Mouse (Mus musculus) gastrocnemius, adult 8-10 months (tissue): Measurements from ENCODE around the gene Bnc2. TPM values are rescaled to one million over a fixed set of nuclear protein-coding genes. Genes with fewer than 3 reads are reported as not detected.

Source experiments
- DNase-seq, 2 experiments: peaks; one replicate each; pipeline ENCODE4 v3.0.0; 2022; ENCODE audit warnings: low spot score in 2 of 2
- total RNA-seq, 4 experiments: library from RNA; stranded (reverse); gene quantifications; 2 replicates each; pipeline ENCODE4 v1.2.4; 2022

Bnc2 gene
- total RNA-seq, 4 experiments from 2014 or later = 6.2 to 17.1 (median 8.5) TPM

DNA sequence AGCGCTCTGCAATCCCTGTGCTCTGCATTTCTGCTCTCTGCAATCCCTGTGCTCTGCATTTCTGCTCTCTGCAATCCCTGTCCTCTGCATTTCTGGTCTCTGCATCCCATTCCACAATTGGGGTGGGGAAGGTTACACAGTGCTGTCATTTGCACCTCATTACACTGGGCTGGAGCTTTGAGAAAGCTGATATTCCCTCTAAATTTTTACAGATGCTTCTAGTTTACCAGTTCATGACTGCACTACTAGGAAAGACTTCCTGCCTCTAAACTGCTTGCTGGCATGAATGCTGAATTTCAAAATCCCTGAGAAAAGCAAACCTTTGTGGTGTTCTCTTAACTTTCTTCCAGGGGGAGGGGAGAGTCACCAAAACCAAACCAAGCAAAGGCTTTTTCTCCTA lies 41.1 kb downstream of the Bnc2 start:
- DNase-seq = no peak

DNA sequence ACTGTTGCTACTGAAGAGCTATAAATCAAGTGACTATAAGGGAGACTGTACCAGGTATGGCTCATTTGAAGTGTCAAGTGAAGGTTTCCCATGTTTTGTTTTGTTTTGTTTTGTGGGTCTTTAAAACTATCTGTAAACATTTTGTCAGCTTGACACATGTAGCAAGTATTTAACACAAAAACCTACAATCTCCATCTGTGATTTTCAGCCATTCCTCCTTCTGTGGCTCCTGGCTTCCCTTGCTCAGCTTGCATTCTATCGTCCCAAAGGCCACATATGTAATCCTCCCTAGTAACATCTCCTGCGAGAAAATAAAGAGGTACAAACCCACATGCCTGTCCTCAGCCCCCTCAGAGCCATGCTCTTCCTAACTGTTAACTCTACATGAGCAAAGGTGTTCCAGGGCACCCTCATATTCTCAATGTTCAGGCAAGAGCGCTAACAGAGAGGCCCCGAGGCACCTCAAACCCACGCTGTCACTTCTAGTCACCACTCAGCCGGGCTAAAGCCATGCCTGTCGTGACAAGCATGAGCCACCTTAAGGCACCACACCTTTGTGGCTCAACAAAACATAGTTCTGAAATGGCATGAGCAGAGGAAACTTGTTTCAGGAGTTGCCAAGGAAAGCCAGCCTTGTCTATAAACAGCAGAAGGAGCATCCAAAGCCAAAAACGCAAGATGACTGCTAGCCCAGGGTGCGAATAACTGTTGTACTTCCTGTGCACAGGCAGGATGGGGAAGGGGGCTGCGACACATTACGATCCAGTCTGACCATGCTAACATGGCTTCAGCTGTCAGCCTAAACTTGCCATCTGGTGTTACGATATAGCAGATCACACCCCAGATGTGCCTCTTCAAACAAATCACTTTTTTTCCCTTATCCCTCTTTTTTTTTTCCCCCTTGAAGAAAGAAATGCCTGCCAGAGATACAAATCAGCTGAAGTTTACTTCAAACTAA lies 42.0 kb downstream of the Bnc2 start:
- no peak for DNase-seq

DNA sequence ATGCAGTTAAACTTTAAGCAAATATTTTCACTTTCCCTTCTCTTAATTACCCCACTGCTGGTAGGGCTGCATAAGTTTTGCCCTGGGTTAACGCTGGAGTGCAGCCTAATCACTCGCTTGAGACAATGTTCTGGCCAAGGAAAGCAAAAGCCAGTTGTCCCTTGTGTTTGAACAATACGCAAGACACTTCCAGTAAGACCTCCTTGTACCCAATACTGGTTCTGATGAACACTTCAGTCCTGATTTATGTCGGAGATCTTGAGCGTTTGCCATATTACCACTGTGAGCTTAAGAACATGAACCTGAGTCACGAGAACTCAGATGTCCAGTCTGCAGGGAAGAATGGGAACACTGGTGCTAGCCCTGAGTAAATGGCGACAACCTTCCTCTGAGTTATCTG lies 47.5 kb downstream of the Bnc2 start:
- DNase-seq = no peak

DNA sequence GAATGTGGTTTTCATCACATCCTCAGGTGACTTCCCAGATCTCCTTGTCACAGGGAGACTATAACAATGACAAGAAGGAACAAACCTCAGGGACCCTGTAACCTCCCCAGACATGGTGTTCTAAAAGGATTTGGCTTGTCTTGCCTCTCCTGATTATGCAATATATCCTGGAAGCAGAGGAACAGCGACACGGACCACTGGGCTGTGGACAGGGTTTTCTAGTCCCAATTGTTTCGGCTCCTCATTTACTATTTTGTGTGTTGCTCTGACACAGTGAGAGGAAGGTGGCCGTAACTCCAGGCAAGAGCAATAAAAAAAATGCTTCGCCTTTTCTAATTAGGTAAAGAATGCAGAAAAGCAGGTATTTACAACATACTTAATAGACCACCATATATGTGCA lies 51.8 kb downstream of the Bnc2 start:
- DNase-seq = no peak

DNA sequence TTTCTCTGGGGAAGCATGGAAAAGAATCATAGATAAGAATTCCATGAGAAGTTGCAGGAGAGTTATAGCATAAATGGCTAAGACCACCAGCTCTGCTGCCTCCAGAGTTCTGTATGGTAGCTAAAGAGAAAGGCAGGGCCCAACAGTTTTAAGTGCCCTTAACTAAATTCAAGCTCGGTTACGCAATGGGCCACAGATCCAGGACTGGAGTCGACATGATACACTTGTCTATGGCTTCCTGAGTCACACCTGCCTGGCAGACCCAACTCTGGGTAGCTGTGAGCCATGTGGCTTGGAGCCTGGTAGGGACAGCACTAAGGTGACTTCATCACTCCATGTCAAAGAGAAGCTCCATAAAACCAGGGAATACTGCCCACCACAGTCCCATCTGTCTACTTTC lies 53.3 kb downstream of the Bnc2 start:
- DNase-seq = no peak

DNA sequence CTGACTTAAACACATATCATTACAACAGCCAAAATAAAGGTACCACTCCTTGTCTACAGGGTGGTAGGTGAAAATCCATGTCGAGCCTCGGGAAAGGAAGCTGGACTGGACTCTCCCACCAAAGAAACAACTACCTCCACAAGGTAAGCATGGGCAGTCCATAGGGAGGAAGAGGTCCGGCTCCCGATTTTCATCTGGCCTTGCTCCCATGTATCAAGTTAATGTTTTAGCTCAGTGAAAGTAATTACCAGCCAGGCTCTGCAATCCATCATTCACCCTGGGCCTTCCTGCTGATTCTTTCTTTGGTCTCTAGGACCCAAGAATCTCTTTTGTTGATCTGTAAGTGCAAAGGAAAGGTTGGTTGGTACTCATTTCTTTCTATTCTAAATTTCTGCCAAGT lies 65.2 kb downstream of the Bnc2 start:
- DNase-seq = no peak

DNA sequence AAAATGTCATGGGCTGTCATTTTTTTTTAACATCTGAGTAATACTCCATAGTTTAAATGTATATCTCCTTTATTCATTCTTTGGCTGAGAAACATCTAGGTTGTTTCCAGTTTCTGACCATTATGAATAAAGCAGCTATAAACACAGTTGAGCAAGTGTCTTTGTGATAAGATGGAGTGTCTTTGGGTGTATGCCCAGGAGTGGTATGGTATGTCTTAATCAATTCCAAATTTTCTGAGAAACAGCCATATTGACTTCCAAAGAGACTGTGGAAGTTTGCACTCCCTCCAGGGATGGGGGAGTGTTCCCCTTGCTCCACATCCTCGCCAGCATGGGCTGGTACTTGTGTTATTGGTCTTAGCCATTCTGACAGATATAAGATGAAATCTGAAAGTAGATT lies 70.6 kb downstream of the Bnc2 start:
- no peak for DNase-seq

DNA sequence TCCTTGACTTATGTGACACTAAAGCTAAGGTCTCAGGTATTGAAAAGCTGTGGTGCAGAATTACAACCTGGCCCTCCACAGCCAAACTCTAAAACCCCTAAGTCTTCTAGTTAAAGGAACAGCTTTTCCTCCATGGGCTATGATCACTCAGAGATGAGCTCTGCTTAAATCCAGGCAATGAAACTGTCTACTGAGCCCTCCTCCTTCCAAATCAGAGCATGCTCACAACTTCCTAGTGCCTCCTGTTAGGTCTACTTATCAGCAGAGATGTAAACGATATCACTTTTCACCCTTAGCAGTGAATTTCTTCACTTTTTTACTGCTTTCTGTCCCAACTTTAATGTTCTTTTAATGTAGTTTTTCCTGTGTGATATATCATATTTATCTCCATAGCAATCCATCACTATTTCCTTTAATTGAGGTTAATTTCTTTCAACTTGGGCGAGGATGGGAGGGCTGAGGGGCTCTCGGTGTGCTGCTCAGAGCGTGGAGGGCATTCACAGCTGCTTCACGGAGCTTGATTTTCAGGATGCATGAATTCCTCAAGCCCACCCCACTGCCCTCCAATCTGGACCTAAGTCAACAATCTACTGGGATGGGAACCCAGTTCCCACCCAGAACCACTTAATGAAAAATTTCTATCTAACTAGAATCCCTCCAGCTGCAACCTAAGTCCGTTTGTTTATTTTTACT lies 94.7 kb downstream of the Bnc2 start:
- no peak for DNase-seq

DNA sequence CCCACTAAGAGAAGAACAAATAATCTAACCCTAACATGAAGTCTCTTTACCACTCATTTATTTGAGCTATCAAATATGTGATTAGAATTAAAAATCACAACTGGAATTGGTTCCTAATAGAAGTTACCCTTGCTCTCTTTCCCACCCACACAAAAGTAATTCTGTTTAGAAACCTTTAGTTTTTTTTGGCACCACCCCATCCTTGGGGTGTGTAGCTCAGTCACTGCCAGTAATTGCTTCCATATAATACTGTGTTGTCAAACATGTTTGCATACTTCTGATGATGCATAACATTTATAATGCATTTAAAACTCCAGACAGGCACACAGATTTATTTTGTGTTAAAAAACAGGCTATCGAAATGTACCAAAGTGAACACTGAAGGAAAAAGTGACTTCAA lies 96.8 kb downstream of the Bnc2 start:
- no peak for DNase-seq

DNA sequence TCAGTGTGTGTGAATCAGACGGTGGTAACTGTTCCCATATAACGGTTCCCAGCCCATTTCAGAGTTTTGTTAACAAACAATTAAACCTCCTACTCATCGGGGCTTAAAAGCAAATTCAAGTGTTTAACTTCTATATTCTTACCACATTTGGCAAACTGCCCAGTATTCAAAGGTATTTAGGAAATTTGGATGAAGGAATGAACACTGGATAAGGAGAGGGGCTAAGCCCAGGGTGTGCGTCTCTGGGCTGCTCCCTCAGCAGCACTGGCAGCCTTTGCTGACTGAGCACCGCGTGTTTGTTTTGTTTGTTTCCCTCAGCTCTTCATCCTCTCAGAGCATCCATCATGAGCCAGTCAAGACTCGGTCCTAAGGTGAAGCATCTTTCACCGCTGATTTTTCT lies 109.0 kb downstream of the Bnc2 start:
- DNase-seq = no peak

DNA sequence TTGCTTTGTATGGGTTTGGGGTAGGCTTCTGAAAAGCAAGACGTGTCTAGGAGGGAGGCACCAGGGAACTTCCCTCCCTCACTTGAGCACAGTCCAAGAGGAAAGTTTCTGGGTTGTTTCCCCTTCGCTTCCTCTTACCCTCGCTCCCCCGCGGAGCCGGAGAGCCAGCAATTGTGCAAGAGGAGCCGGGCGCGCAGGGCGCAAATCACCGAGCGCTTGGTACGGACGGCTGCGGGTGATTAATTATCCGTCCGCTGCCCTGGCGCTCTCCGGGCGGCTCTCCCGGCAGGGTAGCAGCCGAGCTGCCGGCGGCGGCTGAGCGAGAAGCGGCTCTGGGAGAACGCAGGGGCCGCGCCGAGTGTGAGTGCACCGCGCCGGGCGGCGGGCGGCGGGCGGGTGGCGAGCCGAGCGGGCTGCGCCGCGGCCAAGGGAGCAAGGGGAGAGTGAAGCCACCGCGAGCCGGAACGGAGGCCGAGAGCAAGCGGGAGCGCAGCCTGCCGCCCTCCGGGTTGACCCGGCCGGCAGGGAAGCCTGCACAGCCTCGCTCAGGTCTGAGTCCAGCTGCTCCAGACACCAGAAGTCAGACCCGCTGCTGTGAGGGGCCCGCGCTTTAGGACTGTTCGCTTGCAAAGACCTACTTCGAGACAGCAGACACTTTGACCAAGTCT lies 129.7 kb downstream of the Bnc2 start:
- peak; percentile 34 to 66 for DNase-seq

DNA sequence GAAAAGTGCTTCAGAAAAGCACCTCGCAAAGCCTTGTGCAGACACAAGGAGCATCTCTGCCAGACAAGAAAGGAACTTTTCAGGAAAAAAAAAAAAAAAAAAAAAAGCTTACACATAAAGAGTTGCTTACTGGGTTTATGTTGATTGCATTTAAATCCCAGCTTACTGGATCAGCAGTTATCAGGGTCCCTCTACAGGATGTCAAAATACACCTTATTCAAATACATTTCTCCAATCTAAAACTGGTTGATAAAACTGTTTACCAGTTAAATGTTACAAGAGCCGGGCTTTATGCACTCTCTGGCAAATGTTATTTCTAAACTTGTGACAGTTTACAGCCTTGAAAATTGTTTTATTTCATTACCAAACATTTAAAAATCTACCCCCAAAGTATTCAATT lies 130.4 kb downstream of the Bnc2 start:
- DNase-seq = no peak

DNA sequence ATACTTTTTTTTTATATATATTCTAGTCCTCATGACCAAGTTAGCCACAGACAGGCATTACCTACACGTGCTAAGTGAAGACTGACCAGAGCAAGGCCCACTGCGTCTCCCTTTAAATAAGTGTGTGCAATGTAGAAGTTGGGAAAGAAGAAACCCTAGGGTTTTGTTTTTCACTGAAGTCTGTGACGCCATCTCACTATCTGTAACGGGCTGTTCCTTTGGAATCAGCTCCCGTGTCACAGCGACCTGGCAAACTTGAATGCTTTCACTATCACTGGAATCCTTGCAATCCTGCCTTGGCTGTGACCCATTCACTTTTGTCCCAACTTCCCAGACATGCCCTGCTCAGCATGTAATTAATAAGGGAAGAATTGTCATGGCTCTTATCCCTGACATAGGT lies 134.5 kb downstream of the Bnc2 start:
- DNase-seq = peak; percentile 12 to 25

DNA sequence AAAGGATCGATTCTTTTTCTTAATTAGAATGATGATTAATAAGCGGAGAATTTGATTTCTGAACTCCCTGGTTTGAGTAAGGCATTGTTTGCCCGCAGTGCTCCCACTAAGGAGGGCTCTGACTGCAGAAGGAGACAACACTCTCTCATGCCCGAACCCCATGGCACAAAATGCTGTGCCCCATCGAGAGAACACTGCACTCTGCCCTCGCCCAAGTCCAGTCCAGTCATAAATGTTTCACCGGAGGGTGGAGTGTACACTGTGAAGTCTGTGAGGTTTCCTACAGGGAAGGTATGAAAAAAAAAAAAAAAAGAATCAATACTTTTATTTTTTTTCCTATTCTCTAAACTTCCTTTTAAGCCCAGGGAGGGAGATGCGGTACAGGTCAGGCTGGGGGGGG lies 135.7 kb downstream of the Bnc2 start:
- no peak for DNase-seq

DNA sequence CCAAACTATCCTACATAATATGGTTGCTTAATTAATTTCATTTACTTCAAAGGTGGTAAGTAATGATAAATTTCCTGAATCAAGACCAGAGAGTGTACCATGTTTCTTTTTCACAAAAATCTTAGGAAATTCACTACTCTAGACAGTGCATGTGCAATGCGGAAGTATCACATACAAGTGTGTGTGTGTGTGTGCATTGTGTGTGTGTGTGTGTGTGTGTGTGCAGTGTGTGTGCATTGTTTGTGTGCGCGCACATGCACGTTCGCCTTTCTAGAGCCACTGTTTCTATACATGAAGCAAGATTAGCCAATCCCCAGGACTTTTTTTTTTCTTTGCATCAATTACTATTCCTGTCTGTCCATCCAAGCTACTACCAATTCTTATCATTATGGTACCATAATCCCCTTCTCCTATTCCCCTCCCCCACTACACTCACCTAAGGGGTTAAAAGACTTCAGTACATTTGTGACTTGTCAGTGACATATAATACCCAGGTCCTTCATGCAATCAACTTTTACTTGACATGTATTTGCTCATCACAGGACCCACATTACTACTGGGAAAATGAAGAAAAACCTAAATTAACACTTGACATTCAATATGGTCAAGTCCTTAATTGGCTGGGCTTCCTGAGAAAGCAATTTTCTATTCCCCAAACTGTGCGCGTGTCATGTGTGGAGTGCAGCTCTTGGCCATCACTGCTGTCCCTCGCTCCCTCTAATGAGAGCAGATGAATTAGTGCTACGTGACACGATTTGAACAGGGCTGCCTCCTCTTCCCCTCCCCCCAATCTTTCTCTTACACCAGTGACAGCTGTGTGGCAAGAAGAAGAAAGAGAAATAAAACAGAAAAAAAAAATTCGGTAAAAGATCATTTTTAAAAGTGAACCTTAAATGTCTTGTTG lies 145.9 kb downstream of the Bnc2 start:
- DNase-seq = no peak

DNA sequence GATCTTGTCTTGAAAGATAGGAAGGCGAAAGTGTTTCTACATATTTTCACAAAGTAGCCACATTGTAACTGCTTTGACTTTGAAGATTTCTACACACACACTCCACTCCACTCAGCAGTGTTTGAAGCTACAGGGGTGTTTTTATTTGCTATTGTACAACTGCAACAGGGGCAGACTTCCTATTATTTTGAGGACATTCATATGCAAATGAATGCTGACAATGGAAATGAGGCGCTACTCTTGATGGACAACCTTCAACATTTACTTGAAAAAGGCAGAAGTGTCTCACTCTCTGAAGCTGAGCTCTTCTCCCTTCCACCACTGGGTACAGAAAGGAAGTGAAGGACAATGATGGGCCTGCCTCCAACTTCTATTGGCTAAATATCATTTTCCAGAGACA lies 146.7 kb downstream of the Bnc2 start:
- no peak for DNase-seq

DNA sequence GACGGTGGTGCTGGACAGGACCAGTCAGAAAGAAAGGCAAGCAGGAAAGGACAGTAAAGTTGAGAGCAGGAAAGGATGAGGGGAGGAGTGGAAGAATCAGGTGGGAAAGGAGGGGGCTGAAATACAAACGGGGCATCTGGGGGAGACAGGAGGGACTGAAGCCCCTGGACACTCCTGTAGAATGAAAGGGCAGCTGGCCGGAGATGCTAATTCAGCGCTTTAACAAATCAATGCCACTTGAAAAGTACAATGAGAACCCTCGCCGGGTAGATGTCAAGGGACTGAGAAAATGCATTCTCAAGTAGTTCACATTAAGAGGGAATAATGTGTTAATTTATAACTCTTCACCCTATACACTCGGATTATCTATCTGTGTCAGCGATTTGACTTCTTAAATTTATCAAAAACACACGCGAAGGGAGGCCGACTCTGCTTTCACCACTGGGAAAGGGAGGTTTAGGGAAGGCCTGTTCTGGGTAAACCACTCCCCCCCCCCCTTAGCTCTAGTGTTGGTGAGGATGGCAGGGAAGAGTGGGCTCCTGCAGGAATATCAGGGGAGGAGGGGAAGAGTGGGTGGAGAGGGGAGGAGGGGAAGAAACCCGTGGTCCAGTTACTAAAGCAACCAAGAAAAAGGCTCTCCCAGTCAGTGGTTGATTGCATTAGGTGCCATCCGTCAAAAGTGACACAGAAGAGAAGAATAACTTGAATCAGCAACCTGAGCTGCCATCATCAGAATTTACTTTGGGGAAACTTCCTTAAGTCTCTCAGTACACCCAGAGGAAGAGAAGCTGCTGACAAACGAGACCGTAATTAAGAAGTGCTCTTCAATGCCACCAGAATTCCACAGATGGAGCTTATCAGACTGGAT lies 147.8 kb downstream of the Bnc2 start:
- no peak for DNase-seq

DNA sequence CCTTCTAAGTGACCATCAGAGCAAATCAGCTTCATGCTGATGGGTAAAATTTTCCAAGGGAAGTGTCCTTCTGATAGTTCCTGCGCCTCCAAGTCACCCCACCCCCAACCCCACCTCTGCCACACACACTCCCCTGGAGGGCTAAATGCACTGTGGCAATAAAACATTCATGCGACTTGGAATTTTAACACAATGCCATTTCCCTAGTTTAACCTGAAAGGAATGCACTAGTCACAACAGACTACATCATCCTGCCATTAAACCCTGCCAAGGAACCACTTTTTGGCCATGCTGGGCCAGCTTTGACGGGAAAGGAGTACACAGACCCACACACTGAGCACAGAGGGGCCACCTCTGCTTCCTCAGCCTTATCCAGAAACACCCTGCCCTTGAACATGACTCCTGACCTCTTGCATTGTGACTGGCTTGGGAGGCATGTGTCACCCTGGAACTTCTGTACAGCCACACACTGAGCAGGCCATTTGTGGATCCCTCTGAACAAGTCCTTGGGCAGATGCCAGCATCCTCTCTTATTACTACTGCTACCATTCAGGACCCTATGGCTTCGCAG lies 151.3 kb downstream of the Bnc2 start:
- peak; percentile 8 to 10 for DNase-seq

DNA sequence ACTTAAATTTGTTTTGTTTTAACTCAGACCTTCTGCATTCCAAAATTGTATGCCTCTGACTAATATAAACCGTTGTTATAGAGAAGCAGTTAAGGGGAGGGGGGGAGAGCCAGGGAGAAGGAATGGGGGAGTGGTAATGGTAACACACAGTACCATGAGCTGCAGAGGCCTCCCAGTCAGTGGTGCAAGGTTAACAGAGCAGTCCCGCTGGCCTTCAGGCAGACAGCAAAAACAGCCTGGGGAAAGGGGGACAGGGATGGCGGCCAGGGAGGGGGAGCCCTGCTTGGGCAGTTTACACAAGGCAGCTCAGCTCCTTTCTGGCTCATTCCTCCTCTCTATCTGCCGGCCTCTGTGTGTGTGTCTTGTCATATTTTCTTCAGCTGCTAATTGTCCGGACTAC lies 151.9 kb downstream of the Bnc2 start:
- DNase-seq = no peak

DNA sequence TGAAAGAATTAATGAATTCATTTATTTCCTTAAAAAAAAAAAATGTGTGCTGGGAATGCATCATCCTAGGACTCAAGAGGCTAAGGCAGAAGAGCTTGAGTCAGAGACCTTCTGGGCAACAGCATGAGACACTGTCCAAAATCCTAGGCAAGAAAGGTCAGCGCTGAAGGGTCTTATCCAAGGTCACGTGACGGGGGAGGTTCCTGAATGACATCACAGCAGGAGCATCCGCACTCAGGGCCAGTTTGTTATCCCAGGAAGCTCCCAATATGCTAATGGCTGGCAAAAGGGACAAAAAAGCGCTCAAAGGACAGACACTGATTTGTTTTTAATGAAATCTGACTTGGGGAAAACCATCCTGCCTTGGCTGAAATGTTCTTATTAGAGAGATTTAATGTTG lies 153.5 kb downstream of the Bnc2 start:
- DNase-seq = no peak
